Mouse (Mus musculus): Measurements from ENCODE around the gene Vdr.

Vdr gene

GRCm38 (mm10) chr15:97847866-97848265, 62.6 kb downstream of the Vdr start:
- no peak for ATAC-seq (ENCODE audit: low TSS enrichment)

- ATAC-seq (ENCODE audit: low TSS enrichment), result no peak
Observed at GRCm38 (mm10) chr15:97847285-97847684, 63.1 kb downstream of the Vdr start.

- no peak for ATAC-seq (ENCODE audit: low TSS enrichment)
Observed at GRCm38 (mm10) chr15:97846121-97846882, 64.1 kb downstream of the Vdr start.

- no peak for ATAC-seq (ENCODE audit: low TSS enrichment)
Observed at GRCm38 (mm10) chr15:97844037-97845034, 66.1 kb downstream of the Vdr start, which contains the start of gene Hdac7. TSS of gene Hdac7 (minus strand) at chr15:97844502.

- no peak for ATAC-seq (ENCODE audit: low TSS enrichment)
Observed at GRCm38 (mm10) chr15:97843247-97843651, 67.2 kb downstream of the Vdr start.

- no peak for ATAC-seq (ENCODE audit: low TSS enrichment)
Observed at GRCm38 (mm10) chr15:97842058-97842457, 68.4 kb downstream of the Vdr start.

- ATAC-seq (ENCODE audit: low TSS enrichment), result no peak
Observed at GRCm38 (mm10) chr15:97841383-97841782, 69.0 kb downstream of the Vdr start.

GRCm38 (mm10) chr15:97840781-97841180, 69.6 kb downstream of the Vdr start:
- ATAC-seq (ENCODE audit: low TSS enrichment), result peak; percentile 55; the same call in 1 of the 2 replicates

DNA sequence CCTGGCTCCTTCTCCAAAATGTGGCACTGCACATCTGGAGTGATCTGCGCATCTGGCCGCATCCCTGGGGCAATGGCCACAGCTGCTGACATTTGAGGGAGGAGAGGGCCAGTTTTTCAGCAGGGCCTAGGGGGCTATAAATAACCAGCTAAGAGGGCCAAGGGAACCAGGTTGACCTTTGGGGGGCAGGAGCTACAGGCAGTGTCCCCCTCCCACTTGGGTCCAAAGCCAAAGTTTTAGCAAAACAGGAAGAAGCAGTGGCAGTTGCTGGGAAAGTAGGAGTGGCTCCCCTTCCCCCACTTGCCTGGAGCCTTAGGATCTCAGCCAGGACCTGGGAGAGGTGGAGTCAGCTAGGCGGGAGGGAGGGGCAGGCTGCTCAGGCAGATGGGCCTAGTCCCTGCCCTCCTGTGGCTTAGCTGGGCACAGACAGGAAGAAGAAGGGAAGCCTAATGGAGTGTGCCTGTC, 70.4 kb downstream of the Vdr start:
- no peak for ATAC-seq (ENCODE audit: low TSS enrichment)

GRCm38 (mm10) chr15:97839473-97839872, 71.0 kb downstream of the Vdr start:
- no peak for ATAC-seq (ENCODE audit: low TSS enrichment)

DNA sequence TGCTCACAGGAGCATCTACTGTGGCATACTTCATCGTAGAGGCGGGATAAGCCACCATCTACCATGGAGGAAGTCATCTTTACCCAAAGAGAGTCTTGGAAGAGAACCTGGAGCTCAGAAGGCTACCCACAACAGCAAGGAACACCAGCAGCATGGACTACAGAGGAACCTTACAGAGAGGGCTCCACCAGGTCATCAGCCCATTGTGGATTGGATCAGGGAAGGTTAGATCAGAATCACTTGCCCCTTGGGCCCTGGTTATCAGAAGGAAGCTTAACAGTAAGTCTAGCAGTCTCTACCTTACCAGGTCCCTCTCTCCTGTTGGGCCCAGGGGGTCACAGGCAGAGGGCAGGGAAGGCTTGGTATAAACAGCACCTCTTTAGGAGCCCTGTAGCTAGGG, 71.4 kb downstream of the Vdr start:
- ATAC-seq (ENCODE audit: low TSS enrichment), result no peak

DNA sequence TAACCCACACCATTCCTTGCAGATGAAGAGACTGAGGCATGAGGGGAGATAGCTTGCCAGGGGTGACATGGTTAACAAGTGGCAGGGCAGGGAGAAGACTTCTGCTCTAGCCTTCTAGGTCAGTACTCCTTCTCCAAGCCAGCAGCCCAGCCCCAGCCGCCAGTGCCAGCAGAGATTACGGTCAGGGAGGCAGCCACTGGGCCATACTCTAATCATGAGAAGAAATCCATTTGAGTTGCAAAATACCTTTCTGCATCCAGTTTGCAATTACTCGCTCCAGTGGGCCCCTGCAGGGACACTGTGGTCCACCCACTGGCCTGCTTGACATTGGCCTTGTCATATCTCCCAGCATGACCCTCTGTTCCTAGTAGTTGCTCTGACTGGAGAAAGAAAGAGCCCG, 72.0 kb downstream of the Vdr start:
- no peak for ATAC-seq (ENCODE audit: low TSS enrichment)

DNA sequence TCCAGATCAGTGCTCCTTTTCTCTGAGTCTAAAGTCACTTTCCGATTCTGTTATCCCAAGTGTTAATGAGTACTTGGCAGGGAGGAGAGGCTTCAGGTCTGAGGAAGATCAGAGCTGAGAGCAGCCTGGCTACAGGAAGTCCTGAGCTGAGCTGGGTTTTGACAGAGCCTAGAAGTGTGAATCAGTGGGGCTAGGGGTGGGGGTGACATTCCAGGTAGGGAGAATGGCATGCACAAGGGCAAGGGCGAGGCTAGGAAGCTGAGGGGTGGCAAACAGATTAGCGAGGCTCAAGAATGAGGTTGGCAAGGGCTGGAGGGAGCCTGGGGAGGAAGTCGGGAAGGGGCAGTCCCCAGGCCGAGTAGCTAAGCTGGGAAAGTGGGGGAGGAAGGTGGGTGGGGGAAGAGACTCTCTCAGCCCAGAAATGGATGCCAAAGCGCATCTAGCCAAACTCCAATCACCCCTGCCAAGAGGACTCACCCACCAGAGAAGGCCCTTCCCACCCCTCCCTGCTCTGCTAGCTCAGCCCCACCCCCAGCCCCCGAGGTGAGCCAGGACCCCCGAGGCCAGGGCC, 72.9 kb downstream of the Vdr start:
- no peak for ATAC-seq (ENCODE audit: low TSS enrichment)

- peak; percentile 53; the same call in 1 of the 2 replicates for ATAC-seq (ENCODE audit: low TSS enrichment)
Observed at GRCm38 (mm10) chr15:97836894-97837247, 73.6 kb downstream of the Vdr start.

- no peak for ATAC-seq (ENCODE audit: low TSS enrichment)
Observed at GRCm38 (mm10) chr15:97836153-97836893, 74.1 kb downstream of the Vdr start.

DNA sequence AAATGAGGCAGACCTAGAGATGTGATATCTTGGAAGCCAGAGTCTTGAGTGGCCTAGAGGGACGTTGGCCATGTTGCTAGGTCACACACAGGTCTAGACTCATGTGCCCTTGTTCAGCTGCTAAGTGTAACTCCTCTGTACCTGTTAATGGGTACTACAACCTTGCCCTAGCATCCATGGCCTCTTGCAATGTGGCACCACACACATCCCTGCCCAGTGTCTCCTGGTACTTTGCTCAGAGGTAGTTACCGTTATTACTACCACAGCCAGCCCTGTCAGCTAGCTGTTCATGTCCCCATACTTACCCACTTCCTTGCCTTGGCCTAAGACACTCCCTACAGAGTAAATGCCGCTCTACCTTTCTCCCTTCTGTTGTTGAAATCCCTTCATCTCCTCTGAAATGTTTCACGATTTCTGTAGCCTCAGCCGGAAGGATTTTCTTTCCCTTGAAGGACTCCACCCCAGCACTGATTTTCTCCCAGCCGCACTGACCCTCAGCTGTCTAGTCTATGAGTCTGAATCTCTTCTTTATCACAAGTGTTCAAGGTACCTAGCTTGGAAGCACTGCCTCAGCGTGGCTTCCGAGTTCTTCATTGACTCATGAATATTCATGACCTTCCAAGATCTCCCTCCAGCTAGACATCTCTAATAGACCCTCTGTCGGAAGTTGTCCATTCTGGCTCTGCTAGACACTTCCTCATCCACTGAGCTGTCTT, 77.5 kb downstream of the Vdr start:
- no peak for ATAC-seq (ENCODE audit: low TSS enrichment)

- ATAC-seq (ENCODE audit: low TSS enrichment), result no peak
Observed at GRCm38 (mm10) chr15:97831987-97832640, 78.3 kb downstream of the Vdr start.

DNA sequence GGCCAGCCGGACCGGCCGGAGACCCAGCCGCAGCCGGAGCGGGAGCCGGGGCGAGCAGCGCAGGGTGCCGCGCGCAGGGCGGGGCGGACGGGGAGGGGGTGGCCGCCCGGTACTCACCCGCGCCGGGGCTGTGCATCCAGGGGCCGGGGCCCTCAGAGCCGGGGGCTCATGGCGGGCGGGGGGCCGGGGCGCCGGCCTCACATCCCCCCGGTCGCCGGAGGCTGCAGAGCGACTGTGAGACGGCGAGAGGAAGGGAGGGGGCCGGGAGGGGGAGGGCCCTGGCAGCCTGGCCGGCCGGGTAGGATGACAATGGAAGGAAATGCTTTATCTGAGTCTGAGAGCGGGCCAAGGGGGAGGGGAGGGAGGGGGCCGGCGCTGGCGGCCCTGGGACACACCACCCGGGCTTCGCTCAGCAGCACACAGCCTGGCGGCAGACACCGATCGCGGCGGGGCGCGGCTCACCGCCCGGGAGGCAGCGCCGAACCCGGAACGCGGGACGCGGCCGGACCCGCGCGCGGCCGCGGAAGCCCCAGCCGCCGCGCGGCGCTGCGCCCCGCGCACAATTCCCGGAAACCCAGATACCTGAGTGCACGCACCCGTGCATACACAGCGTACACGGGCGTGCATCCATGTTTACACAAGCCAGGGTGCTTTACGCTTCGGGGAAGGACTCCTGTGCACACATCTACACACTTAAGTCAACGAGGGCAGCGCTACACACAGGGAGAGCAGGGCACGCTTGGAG, 79.0 kb downstream of the Vdr start:
- ATAC-seq (ENCODE audit: low TSS enrichment), result peak; percentile 45

DNA sequence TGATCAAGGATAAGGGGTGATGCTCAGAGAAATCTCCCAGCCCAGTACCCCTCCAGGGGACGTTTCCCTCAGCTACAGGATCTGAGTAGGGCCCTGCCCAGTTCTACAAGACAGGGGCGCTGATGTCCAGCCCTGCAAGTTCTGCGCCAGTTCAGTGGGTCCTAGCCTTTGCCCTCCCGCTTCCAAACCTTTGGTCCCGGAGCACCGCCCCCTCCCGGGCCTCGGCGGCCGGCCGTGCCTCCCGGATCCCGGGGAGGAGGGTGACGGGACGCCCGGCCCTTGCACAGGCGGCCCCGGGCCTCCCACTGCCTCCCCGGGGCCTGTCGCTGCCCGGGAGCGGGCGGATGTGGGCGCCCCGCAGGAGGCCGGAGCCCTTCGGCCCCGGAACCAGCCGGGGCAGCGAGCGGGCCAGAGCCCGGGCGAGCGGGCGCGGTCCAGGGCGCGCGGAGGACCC, 79.6 kb downstream of the Vdr start:
- ATAC-seq (ENCODE audit: low TSS enrichment), result 0 out of 2 replicates have a peak, but pooled peaks have one; percentile 4
